Mouse (Mus musculus) hindbrain, embryonic 16.5 days (tissue): ENCODE measurements around the gene Gm9508. TPM values are rescaled to one million over a fixed set of nuclear protein-coding genes. Genes with fewer than 3 reads are reported as not detected.
"Not testable (repeated sequence)": the region's sequence is repeated elsewhere in the genome, so short reads cannot be mapped to it uniquely, and the experiment has no call there.

Experiments used
- ATAC-seq: fragments of 200-750 bp; cut with Nextera tagmentation; 2 replicates; pipeline ENCODE4 v1.8.0; 2017; ENCODE audit warnings: moderate TSS enrichment, moderate library complexity
- H3K27ac ChIP-seq: fragments of 300-500 bp; sonication (generic); 2 replicates; pipeline ENCODE4 v1.5.1; 2014; ENCODE audit warnings: low read depth, mild to moderate bottlenecking, control low read depth, low read length, moderate library complexity
- H3K27me3 ChIP-seq: fragments of 300-500 bp; sonication (generic); replicated peaks from 2 replicates; pipeline ENCODE4 v1.6.1; 2014; ENCODE audit warnings: low read length; ENCODE audit not compliant: control insufficient read depth, insufficient read depth
- H3K36me3 ChIP-seq: fragments of 300-500 bp; sonication (generic); 2 replicates; pipeline ENCODE4 v1.6.1; 2014; ENCODE audit warnings: mild to moderate bottlenecking, low read length, moderate library complexity, mixed read lengths; ENCODE audit not compliant: control insufficient read depth, insufficient read depth
- H3K4me1 ChIP-seq: fragments of 300-500 bp; sonication (generic); 2 replicates; pipeline ENCODE4 v1.6.1; 2014; ENCODE audit warnings: low read depth, low read length; ENCODE audit not compliant: control insufficient read depth, insufficient read depth
- H3K4me2 ChIP-seq: fragments of 300-500 bp; sonication (generic); 2 replicates; pipeline ENCODE4 v1.6.1; 2014; ENCODE audit warnings: mild to moderate bottlenecking, low read length, control low read depth, moderate library complexity
- H3K4me3 ChIP-seq: fragments of 300-500 bp; sonication (generic); 2 replicates; pipeline ENCODE4 v1.5.1; 2014; ENCODE audit warnings: mild to moderate bottlenecking, low read length, control low read depth, moderate library complexity
- H3K9ac ChIP-seq: fragments of 300-500 bp; sonication (generic); 2 replicates; pipeline ENCODE4 v1.6.1; 2014; ENCODE audit warnings: low read depth, mild to moderate bottlenecking, control low read depth, low read length, moderate library complexity
- H3K9me3 ChIP-seq: fragments of 300-500 bp; sonication (generic); 2 replicates; pipeline ENCODE4 v1.6.1; 2014; ENCODE audit warnings: mild to moderate bottlenecking, low read length, moderate library complexity; ENCODE audit not compliant: control insufficient read depth
- WGBS: fragments of 180-500 bp; shearing (Covaris S2); extraction: QIAGEN DNeasy Blood & Tissue Kit; methylation state at CpG from one replicate; pipeline ENCODE4 v1.1.7; 2014; 5-methylcytosine and 5-hydroxymethylcytosine counted together
- polyA plus RNA-seq: library from polyadenylated mRNA; unstranded; fragments of >200 nt; fragmentation: Nextera tagmentation; extraction: Ambion mirVana; gene quantifications from 2 replicates; pipeline ENCODE4 v1.2.1, GENCODE M21; 2015

Gm9508 gene
- polyA plus RNA-seq: not detected in 2 replicates

DNA sequence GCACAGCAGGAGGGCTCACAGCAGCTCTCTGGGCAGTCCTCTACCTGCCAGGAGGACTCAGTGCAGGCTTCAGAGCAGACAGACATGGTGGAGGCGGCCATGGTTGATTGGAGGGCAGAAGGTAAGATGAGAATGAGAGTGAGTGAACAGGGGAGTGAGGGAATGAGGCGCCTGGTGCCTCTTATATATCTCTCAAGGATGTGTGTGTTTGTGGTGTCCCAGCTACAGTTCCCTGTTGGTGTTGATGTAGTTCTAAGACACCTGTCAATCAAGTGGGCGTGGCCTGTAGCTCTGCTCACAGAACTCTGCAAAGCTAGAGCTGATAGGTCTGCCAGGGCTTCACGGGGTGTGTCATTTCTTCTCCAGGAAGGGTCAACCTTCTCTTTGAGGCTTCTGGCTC, at the start of gene Gm9508:
Gm9508 (minus strand) TSS at position 101 of the 400 bp plus-strand sequence.
- no peak within 1 kb of the TSS for H3K9ac ChIP-seq
- H3K36me3 ChIP-seq: no peaks in the 10 kb centered on the region
- peaks cover 2% of the 10 kb centered on the region; the same call in 1 of the 2 replicates for H3K9me3 ChIP-seq
- no peak within 1 kb of the TSS for H3K4me3 ChIP-seq
- H3K27me3 ChIP-seq: no peaks in the 10 kb centered on the region
- H3K27ac ChIP-seq: no peak within 1 kb of the TSS
- ATAC-seq: no peak
- H3K4me1 ChIP-seq: no peaks in the 10 kb centered on the region
- 33% methylated on average over 4 of the region's 4 CpGs for WGBS
- H3K4me2 ChIP-seq: no peak within 1 kb of the TSS

- 49% methylated on average over 5 of the region's 5 CpGs for WGBS
- not testable (repeated sequence) for H3K9me3 ChIP-seq, H3K4me2 ChIP-seq, H3K36me3 ChIP-seq, H3K27ac ChIP-seq, ATAC-seq, H3K4me1 ChIP-seq, H3K9ac ChIP-seq, H3K27me3 ChIP-seq, H3K4me3 ChIP-seq
Measured at GRCm38 (mm10) chr10:77741924-77742688, 45.1 kb upstream of the Gm9508 start, which contains the start of gene Gm18596. TSS of gene Gm18596 (minus strand) at chr10:77742638.

GRCm38 (mm10) chr10:77738929-77739328, 41.9 kb upstream of the Gm9508 start:
- Histone ChIP-seq H3K27ac (no peak overlapping the region), H3K36me3 (no peaks in the 10 kb centered on the region), H3K4me1 (no peaks in the 10 kb centered on the region), H3K9ac (no peak overlapping the region), H3K4me2 (no peak overlapping the region), H3K4me3 (no peak overlapping the region), H3K9me3 (no peaks in the 10 kb centered on the region), H3K27me3 (no peaks in the 10 kb centered on the region)
- 89% methylated on average over 4 of the region's 4 CpGs for WGBS
- ATAC-seq: no peak

DNA sequence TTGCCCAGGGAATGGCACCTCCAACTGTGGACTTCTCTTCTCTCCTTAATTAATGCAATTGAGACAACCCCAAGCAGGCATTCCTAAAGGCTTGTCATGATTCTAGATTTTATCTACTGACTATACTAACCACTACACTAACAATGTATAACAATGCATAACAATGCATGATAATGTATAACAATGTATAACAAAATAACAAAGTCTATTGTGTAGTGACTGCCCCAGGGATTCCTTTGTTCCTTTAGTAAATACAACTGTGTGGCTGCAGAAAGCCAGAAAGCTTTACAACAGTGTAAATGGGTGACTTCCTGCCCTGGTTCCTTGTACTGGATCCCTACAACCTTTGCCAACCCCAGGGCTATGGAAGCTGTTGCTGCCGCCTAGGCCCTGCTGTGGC, 38.9 kb upstream of the Gm9508 start:
- H3K27me3 ChIP-seq: no peaks in the 10 kb centered on the region
- no peaks in the 10 kb centered on the region for H3K4me1 ChIP-seq
- no peaks in the 10 kb centered on the region for H3K9me3 ChIP-seq
- no peak overlapping the region for H3K4me2 ChIP-seq
- H3K36me3 ChIP-seq: no peaks in the 10 kb centered on the region
- H3K4me3 ChIP-seq: no peak overlapping the region
- no peak overlapping the region for H3K9ac ChIP-seq
- H3K27ac ChIP-seq: no peak overlapping the region
- 96% methylated on average over 1 of the region's 1 CpGs for WGBS
- no peak for ATAC-seq

GRCm38 (mm10) chr10:77729241-77729640, 32.2 kb upstream of the Gm9508 start:
- Histone ChIP-seq H3K27me3 (no peaks in the 10 kb centered on the region; the same call in 1 of the 2 replicates), H3K36me3 (no peaks in the 10 kb centered on the region), H3K9ac (no peak overlapping the region), H3K4me3 (no peak overlapping the region), H3K4me2 (no peak overlapping the region), H3K9me3 (no peaks in the 10 kb centered on the region), H3K4me1 (no peaks in the 10 kb centered on the region), H3K27ac (no peak overlapping the region)
- WGBS: 44% methylated on average over 4 of the region's 4 CpGs
- no peak for ATAC-seq

DNA sequence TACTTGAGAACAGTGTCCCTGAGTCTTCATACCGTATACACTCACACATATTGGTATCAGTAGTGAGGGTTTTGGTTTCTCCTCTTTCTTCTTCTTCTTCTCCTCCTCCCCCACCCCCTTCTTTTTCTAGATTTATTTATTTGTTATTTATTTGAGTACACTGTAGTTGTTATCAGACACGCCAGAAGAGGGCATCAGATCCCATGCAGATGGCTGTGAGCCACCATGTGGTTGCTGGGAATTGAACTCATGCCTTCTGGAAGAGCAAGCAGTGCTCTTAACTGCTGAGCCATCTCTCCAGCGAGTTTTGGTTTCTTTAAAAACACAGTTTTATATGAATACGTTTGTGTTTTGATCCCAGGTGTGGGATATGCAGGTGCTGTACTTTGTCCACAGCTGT, 31.2 kb upstream of the Gm9508 start:
- Histone ChIP-seq H3K27ac (no peak overlapping the region), H3K36me3 (no peaks in the 10 kb centered on the region), H3K4me1 (no peaks in the 10 kb centered on the region), H3K9me3 (no peaks in the 10 kb centered on the region), H3K4me3 (no peak overlapping the region), H3K9ac (no peak overlapping the region), H3K27me3 (no peaks in the 10 kb centered on the region; the same call in 1 of the 2 replicates), H3K4me2 (no peak overlapping the region)
- 62% methylated on average over 4 of the region's 4 CpGs for WGBS
- no peak for ATAC-seq

- Histone ChIP-seq H3K27me3 (no peaks in the 10 kb centered on the region; the same call in 1 of the 2 replicates), H3K4me1 (no peaks in the 10 kb centered on the region), H3K9me3 (no peaks in the 10 kb centered on the region), H3K4me2 (no peak within 1 kb of the TSS), H3K4me3 (no peak within 1 kb of the TSS), H3K9ac (no peak within 1 kb of the TSS), H3K27ac (no peak within 1 kb of the TSS), H3K36me3 (no peaks in the 10 kb centered on the region)
- WGBS: 52% methylated on average over 3 of the region's 3 CpGs
- ATAC-seq: no peak
Measured at GRCm38 (mm10) chr10:77726186-77726585, 29.2 kb upstream of the Gm9508 start, which contains the start of gene Gm10100. TSS of gene Gm10100 (plus strand) at chr10:77726486.

GRCm38 (mm10) chr10:77724855-77725254, 27.8 kb upstream of the Gm9508 start:
- H3K9ac ChIP-seq: no peak overlapping the region
- no peak for ATAC-seq
- no peaks in the 10 kb centered on the region for H3K36me3 ChIP-seq
- H3K4me1 ChIP-seq: no peaks in the 10 kb centered on the region
- 77% methylated on average over 8 of the region's 8 CpGs for WGBS
- no peak overlapping the region for H3K27ac ChIP-seq
- H3K27me3 ChIP-seq: no peaks in the 10 kb centered on the region; the same call in 1 of the 2 replicates
- H3K9me3 ChIP-seq: no peaks in the 10 kb centered on the region
- H3K4me3 ChIP-seq: no peak overlapping the region
- H3K4me2 ChIP-seq: no peak overlapping the region

GRCm38 (mm10) chr10:77720299-77720698, 23.3 kb upstream of the Gm9508 start, which contains the start of gene Krtap12-1:
TSS of gene Krtap12-1 (plus strand) at chr10:77720599.
- 100% methylated on average over 1 of the region's 1 CpGs for WGBS
- not testable (repeated sequence) for H3K36me3 ChIP-seq, H3K27me3 ChIP-seq, H3K4me1 ChIP-seq, H3K9ac ChIP-seq, H3K4me2 ChIP-seq, H3K9me3 ChIP-seq, H3K27ac ChIP-seq, H3K4me3 ChIP-seq, ATAC-seq
